Mouse (Mus musculus) ovary, postnatal 36 days (tissue): Measurements from ENCODE around the gene Tacr1.

Experiments used
- DNase-seq: peaks from one replicate; pipeline ENCODE4 v3.0.0; 2022; ENCODE audit warnings: low spot score, mixed read lengths

Gene Tacr1

DNA sequence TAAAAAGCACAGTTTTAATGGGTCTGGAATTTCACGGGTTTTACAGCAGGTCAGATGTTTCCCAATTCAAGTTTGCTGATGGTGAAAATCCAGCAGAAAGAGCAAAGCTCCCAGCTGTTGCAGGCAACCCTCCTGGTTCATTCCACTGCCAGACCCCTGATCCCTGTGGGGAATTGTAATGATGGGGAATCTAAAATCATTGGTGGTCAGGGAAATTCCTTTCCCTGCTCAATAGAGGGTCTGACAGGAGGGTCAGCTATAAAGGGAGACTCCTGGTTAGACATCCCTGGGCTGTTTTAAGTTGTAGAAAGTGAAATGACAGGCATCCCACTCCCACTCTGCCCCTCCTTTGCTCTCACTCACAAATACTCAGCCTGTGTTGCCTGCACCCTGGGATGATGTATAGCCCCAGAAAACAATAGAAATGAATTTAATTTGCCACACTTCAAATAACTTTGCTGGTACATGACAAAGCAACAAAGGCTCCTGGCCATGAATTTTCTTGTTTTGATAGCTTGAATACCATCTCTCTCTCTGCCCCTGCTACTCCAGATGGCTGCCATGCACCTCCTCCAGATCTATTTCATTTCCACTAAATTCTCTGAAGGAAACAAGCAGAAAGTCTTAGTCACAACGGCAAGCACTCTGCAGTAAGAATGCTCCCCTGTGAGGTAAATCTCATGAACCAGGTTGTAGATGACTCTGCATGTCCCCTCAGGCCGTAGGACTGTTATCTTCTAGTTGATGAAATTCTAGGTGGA, 123.2 kb downstream of the Tacr1 start:
- DNase-seq, result no peak

DNA sequence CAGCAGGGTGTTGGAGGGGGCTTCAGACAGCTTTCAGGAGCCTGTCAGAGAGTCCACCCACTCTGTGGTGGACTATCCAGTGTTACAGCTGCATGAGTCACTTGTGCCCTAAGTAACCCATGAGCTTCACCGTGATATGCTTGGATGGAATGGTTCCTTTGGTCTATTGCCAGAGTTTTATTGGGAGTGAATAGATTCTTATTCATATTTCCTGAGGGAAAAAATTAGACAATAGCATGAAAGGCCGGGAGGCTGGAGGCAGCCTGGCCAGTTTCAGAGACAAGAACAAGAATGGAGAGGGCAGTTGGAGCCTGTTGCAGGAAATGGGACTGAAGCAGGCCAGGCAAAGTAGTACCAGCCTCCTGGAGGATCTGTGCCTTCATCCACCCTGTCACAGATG, 126.5 kb downstream of the Tacr1 start:
- no peak for DNase-seq

DNA sequence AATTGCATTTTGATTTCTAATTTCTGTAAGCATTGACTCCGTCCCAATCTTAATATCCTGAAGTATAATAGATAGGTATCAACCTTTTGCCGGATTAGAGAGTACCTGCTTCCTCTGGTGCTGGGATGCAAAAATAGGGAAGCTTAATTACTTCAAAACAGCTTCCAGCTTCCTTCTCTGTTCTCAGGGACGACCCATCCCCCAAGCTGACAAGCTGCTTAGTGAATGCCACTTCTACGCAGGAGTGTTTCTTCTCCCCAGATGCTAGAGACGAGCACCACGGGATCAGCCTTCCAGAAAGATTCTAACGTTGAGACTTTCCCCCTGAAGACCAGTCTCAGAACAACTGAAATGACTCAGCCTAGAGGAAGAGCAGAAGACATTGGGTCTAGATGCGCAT, 134.5 kb downstream of the Tacr1 start:
- DNase-seq, result no peak

DNA sequence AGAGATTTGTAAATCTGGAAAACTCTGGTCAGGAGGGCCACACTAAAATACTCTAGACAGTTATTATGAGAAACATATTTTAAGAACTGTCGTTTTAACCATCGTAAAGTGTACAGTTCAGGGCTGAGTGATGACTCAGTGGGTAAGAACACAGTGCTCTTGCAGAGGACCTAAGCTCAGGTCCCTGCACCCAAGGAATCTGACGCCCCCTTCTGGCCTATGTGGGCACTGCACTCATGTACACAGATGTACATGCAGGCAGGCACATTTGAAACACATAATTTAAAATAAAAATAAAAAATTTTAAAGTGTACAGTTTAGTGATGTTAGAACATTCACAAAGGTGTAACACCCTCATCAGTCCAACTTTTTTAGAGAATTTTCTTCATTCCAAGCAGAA, 147.1 kb downstream of the Tacr1 start:
- no peak for DNase-seq

DNA sequence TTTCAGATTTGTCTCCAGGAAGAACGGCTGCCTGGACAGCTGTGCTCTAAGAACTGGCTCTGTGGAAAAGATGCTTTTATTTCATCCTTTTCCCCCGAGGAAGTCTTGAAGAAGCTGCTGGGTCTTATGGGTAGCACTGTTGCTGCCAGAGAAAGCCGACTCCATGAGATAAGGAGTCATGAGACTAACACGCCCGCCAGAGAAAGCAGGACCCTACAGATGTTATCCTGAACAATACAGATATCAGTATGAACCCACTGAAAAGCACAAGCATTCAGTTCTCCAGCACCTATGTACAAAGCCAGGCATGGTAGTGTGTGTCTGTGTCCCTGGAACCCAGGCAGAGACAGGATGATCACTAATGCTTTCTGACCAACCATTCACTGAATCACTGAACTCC, 173.3 kb downstream of the Tacr1 start:
- DNase-seq, result no peak

DNA sequence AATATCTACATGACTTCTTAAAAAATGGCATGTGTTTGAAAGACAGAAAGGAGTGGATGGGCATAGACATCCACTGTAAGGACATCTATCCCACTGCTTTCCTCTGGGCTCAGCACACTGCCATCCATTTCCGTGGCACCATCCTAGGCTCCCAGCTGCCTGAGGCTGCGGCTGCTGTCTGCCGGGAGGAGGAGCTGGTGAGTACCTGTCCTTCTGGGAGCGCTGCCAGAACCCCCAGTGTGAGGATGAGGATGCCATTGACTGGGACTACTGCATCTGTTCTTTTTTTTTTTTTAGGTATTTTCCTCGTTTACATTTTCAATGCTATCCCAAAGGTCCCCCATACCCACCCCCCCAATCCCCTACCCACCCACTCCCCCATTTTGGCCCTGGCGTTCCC, 183.3 kb downstream of the Tacr1 start:
- no peak for DNase-seq

DNA sequence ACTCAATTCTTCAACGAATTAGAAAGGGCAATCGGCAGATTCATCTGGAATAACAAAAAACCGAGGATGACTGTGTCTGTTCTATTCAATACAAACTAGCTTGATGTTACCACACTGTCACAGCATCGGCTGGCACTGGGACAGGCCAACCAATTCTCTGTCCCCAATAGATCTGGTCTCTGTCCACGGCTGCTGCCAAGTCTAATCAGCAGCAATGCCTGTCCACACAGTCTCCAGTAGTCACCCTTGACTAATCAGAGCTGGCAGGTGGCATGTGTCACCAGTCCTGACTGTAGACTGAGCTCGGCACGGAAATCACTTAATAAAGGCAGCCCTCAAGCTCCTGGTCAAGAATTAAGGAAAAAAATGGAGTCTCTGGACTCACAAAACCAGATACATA, 187.3 kb downstream of the Tacr1 start:
- DNase-seq, result no peak

DNA sequence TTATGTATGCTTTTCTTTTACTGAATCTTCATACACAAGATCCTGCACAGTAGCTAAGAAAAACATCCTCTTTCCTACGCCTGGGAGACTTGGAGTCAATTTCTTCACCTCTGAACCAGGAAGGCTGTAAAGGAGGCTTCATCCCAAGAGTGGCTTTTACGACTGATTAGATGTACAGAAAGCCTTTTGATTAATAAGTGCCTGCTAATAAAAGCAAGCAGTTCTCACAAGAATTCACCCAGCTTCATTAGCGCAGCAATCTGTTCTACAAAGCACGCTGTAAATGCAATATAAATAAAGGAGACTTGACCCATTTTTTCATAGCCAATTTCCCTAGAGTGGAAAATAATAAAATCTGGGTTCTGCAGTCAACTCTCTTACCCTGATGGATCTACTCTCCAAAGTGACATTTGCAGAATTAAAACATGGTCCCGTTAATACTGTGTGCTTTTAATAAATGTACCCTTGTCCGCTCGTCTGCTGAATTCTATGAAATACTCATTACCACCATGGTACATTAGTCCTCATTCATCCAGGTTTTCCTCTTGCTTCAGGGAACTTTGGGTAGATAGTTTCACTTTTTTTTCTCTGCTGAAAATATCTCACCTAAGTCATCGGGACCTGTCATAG, 193.4 kb downstream of the Tacr1 start:
- no peak for DNase-seq

DNA sequence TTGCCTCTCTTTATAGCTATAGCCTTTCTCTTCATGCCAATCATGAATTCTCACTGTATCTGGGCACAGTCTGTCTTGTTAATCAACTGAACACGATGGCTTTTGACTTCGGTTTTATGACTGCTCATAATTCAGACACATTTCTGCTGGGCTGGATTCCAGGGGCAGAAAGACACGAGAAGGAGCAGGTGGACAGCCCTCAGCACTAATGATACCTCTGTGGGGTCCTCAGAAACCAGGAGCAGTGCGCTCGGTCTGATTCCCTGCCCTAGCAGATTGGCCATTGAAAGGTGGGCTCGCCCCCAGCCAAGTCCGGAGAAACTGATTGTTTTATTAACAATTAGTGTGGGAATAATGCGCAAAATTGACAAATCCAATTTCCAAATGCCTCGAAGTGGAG, 201.1 kb downstream of the Tacr1 start:
- DNase-seq, result no peak

DNA sequence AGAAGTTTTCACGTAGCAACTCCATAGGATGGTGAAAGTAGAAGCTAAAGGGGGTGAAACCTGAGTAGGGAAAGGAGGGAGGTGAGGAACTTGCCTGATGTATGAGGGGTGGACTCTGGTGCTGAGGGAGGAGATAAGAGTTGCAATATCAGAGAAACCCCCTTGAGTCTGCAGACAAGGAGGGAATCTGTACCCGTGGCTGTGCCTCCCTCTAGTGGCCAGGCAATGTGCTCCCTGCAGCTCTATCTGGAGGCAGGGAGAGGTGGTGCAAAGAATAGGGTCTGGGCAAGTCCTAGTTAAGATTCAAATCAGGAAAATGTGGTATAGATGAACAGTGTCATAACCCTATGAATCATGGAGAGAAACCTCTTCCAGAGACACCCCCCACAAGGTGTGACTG, 201.5 kb downstream of the Tacr1 start:
- peak; percentile 13 for DNase-seq

DNA sequence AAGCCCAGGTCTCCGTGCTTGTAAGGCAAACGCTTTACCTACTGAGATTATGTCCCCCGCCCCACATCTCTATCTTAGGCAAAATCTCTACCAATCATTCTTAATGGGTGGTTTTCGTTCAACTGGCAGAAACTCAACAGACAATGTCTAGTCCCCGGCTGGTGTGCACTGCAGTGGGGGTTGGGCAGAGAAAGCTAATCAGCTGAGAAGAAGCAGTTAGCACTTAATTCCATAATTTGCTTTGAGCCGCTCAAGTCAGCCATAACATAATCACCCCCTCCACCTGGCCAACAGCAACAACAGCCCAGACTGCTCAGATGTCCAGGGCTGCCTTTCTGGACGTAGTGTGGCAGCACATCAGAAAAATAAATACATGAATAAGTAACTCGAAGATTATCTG, 202.7 kb downstream of the Tacr1 start:
- DNase-seq, result no peak

DNA sequence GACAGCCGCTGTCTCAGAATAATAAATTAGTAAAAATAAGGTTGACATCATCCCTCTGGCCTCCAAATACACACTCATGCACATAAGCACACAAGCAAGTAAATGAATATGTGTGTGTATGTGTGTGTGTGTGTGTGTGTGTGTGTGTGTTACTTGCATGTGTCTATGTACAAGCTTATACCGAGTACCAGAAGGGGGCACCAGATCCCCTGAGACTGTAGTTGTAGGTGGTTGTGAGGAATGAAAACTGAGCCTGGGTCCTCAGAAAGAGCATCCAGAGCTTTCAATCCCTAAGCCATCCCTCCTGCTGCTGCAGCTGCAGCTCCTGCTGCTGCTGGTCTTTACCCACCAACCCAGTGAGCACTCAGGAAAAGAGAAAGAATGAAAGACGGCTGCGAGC, 206.6 kb downstream of the Tacr1 start:
- DNase-seq, result no peak

DNA sequence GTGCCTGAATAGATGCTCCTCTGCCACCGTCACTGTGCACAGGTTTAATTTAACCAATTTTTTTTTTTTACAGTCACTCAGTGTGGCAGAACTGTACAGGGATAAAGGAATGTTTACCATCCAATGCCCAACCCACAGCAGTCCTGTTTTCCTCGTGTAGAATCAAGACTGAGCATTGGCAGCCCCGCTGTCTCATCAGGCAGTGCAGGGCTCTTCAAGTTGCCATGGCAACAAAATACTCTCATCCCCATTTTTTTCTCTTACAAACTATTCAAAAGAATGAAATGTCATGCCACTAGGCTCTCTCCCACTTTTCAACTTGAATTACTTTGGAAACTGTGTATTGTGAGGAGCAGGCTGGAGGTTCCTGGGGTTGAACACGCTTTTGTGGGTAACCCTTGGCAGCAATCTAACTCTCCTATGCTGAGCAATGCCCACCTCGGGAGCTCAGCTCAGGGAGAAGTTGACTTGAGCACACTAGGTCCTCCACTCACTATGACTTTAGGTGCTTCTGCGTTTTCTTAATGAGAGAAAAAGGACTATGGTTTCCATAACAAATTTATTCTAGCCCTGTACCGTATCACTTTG, 207.3 kb downstream of the Tacr1 start:
- no peak for DNase-seq
